In the genomic region with DNA sequence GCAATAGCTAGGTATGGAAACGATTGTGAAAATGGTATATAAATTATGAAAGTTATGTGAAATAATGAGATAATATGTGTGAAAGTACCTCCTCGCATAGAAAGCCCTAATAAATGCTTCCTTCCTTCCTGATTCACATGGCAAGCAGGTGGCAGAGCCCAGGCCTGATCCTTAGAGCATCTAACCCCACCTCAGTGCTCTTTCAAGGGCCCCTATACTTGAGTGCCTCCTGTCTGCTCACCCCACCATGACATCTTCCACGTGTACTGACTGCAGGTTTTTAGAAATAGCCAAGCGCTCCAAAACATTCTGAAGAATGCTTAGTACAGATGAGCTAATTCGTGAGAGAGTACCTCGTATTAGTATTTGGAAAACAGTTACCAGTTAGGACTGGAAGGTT, we compare ENCODE assay signal across 16 mouse cellular contexts.
"Had no signal": no experiment of that assay in that cellular context is flagged by ENCODE, and none has a peak within 500 bp of the region (broad histone marks: within the 10 kb centered on the region; RNA-seq: fewer than 3 reads in every experiment).

No protein-coding gene starts in this region.

- H3K4me3 ChIP-seq: limb, embryonic 15.5 days; liver, embryonic 13.5 days; lung, embryonic 15.5 days; midbrain, embryonic 10.5 days; myocyte; neural tube, embryonic 15.5 days had no signal

- H3K4me1 ChIP-seq: midbrain, embryonic 10.5 days had no signal

- H3K9ac ChIP-seq: limb, embryonic 15.5 days; liver, embryonic 13.5 days; lung, embryonic 15.5 days; neural tube, embryonic 15.5 days had no signal

- H3K4me2 ChIP-seq: limb, embryonic 15.5 days; liver, embryonic 13.5 days; lung, embryonic 15.5 days; neural tube, embryonic 15.5 days had no signal

- H3K27ac ChIP-seq: limb, embryonic 15.5 days; liver, embryonic 13.5 days; lung, embryonic 15.5 days; midbrain, embryonic 10.5 days; neural tube, embryonic 15.5 days had no signal

- H3K27me3 ChIP-seq: limb, embryonic 15.5 days; liver, embryonic 13.5 days; lung, embryonic 15.5 days; neural tube, embryonic 15.5 days had no signal

- H3K9me3 ChIP-seq: limb, embryonic 15.5 days; liver, embryonic 13.5 days; lung, embryonic 15.5 days; midbrain, embryonic 10.5 days; neural tube, embryonic 15.5 days had no signal

- H3K36me3 ChIP-seq: limb, embryonic 15.5 days; liver, embryonic 13.5 days; lung, embryonic 15.5 days; midbrain, embryonic 10.5 days; neural tube, embryonic 15.5 days had no signal

- DNase-seq: kidney, adult 9 months; kidney, postnatal 14 days; layer of hippocampus, adult 9-11 months; layer of hippocampus, postnatal 36 days; liver, embryonic 13.5 days; lung, postnatal 36 days; midbrain, embryonic 14.5 days; right cerebral cortex, adult 18-20 months; right cerebral cortex, postnatal 25 days; thymus, adult 18-20 months; thymus, postnatal 14 days had no signal
